Mouse (Mus musculus) midbrain, embryonic 16.5 days (tissue): ENCODE results near the gene Tm9sf4. TPM values are rescaled to one million over a fixed set of nuclear protein-coding genes. Genes with fewer than 3 reads are reported as not detected.

Source experiments
- ATAC-seq: fragments of 200-750 bp; cut with Nextera tagmentation; 2 replicates; pipeline ENCODE4 v1.8.0; 2017; ENCODE audit warnings: moderate TSS enrichment
- H3K27ac ChIP-seq: fragments of 300-500 bp; sonication (generic); 2 replicates; pipeline ENCODE4 v1.5.1; 2014; ENCODE audit warnings: mild to moderate bottlenecking, low read length, mixed read lengths
- H3K27me3 ChIP-seq: fragments of 300-500 bp; sonication (generic); 2 replicates; pipeline ENCODE4 v1.6.1; 2014; ENCODE audit warnings: low read depth, low read length, mixed read lengths; ENCODE audit not compliant: control insufficient read depth, insufficient read depth
- H3K36me3 ChIP-seq: fragments of 300-500 bp; sonication (generic); 2 replicates; pipeline ENCODE4 v1.6.1; 2014; ENCODE audit warnings: mild to moderate bottlenecking, low read length, moderate library complexity, mixed read lengths; ENCODE audit not compliant: control insufficient read depth, insufficient read depth
- H3K4me1 ChIP-seq: fragments of 300-500 bp; sonication (generic); 2 replicates; pipeline ENCODE4 v1.6.1; 2014; ENCODE audit warnings: mild to moderate bottlenecking, low read length, mixed read lengths; ENCODE audit not compliant: control insufficient read depth, insufficient read depth
- H3K4me2 ChIP-seq: fragments of 300-500 bp; sonication (generic); 2 replicates; pipeline ENCODE4 v1.6.1; 2014; ENCODE audit warnings: mild to moderate bottlenecking, low read length, mixed read lengths
- H3K4me3 ChIP-seq: fragments of 300-500 bp; sonication (generic); 2 replicates; pipeline ENCODE4 v1.5.1; 2014; ENCODE audit warnings: low read depth, mild to moderate bottlenecking, low read length, moderate library complexity, mixed read lengths
- H3K9ac ChIP-seq: fragments of 300-500 bp; sonication (generic); 2 replicates; pipeline ENCODE4 v1.6.1; 2014; ENCODE audit warnings: low read depth, low read length, mixed read lengths
- H3K9me3 ChIP-seq: fragments of 300-500 bp; sonication (generic); replicated peaks from 2 replicates; pipeline ENCODE4 v1.6.1; 2014; ENCODE audit warnings: mild to moderate bottlenecking, low read length, mixed read lengths; ENCODE audit not compliant: control insufficient read depth, poor library complexity, severe bottlenecking
- WGBS: fragments of 180-500 bp; shearing (Covaris S2); extraction: QIAGEN DNeasy Blood & Tissue Kit; methylation state at CpG from one replicate; pipeline ENCODE4 v1.1.7; 2014; 5-methylcytosine and 5-hydroxymethylcytosine counted together
- polyA plus RNA-seq: library from polyadenylated mRNA; unstranded; fragments of >200 nt; fragmentation: Nextera tagmentation; extraction: Ambion mirVana; gene quantifications from 2 replicates; pipeline ENCODE4 v1.2.1, GENCODE M21; 2015

Tm9sf4 gene
- polyA plus RNA-seq, 1 experiment from 2014 or later: 85.8 TPM

DNA sequence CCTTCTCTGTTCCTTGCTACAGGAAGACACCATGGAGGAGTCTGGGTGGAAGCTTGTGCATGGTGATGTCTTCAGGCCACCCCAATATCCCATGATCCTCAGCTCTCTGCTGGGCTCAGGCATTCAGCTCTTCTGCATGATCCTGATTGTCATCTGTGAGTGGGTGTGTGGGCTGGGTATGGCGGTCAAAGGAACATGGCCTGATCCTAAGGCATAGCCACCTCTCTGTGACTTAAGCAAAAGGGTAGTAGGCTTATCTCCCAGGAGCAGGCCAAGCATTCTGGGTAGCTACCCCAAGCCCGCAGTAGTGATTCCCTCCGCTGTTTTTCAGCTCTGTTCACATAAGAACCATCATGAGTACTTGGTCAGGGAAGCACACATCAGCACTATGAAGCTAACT lies 33.2 kb downstream of the Tm9sf4 start:
- Histone ChIP-seq H3K27ac (no peak overlapping the region), H3K4me3 (no peak overlapping the region), H3K36me3 (peaks cover 49% of the 10 kb centered on the region), H3K4me2 (no peak overlapping the region), H3K4me1 (no peaks in the 10 kb centered on the region), H3K9ac (no peak overlapping the region), H3K9me3 (no peaks in the 10 kb centered on the region), H3K27me3 (no peaks in the 10 kb centered on the region)
- no peak for ATAC-seq
- 91% methylated on average over 3 of the region's 3 CpGs for WGBS

DNA sequence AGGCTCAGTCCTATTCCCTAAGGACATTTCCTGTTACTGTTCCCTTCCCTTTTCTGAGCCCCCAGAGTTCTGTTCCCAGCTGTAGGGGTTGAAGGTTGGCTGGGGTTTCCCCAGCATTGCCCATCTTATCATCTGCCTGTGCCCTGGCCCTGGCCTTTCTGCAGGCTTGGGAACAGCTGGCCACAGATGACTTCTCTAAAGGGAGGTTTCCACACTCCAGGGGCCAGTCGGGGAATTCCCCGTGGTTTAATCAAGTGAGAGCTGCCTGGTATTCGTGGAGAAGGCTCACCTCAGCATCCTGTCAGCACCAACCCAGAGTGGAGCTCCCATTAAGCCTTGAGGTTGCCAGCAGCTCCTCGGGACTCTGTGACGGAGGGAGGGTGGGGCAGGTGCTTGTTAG lies 37.4 kb downstream of the Tm9sf4 start:
- peaks cover 45% of the 10 kb centered on the region for H3K36me3 ChIP-seq
- H3K9ac ChIP-seq: no peak overlapping the region
- no peaks in the 10 kb centered on the region for H3K4me1 ChIP-seq
- 80% methylated on average over 5 of the region's 5 CpGs for WGBS
- no peaks in the 10 kb centered on the region for H3K27me3 ChIP-seq
- no peak overlapping the region for H3K4me2 ChIP-seq
- no peaks in the 10 kb centered on the region for H3K9me3 ChIP-seq
- ATAC-seq: no peak
- H3K4me3 ChIP-seq: no peak overlapping the region
- H3K27ac ChIP-seq: no peak overlapping the region

DNA sequence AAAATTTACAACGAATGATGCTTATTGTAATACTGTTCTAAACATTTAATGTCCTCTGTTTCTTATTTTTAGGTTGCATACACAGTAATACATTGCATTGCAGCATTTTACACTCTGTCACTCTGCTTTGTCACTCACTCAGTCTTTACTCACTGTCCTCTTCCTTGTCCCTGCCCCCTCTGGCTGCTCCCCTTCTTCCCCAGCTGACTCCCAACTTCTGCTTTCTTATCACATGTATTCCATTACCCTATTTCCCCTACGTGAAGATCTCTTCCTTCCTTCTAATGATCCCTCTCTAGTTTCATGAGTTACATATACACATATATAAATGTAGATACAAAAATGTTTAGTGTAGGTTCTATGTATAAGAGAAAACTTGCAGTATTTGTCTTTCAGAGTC lies 38.0 kb downstream of the Tm9sf4 start:
- Histone ChIP-seq H3K9ac (no peak overlapping the region), H3K4me3 (no peak overlapping the region), H3K27ac (no peak overlapping the region), H3K4me2 (no peak overlapping the region), H3K27me3 (no peaks in the 10 kb centered on the region), H3K4me1 (no peaks in the 10 kb centered on the region), H3K9me3 (no peaks in the 10 kb centered on the region), H3K36me3 (peaks cover 50% of the 10 kb centered on the region)
- 94% methylated on average over 2 of the region's 2 CpGs for WGBS
- ATAC-seq: no peak

DNA sequence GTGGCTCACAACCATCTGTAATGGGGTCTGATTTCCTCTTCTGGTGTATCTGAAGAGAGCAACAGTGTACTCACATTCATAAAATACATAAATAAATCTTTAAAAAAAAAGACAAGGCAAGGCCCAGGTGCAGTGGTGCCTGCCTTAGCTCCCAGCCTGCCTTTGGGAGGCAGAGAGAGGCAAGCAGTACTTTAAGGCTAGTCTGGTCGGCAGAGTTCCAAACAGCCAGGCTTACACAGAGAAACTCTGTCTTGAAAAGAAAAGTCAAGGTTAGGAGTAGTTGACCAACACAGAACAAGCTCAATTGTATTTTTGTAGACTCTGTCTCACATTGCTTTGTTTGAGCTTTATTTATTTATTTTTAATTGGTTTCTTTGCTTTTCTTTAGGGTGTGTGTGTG lies 41.7 kb downstream of the Tm9sf4 start:
- Histone ChIP-seq H3K27me3 (no peaks in the 10 kb centered on the region), H3K4me2 (no peak overlapping the region), H3K36me3 (peaks cover 43% of the 10 kb centered on the region), H3K9me3 (no peaks in the 10 kb centered on the region), H3K4me1 (no peaks in the 10 kb centered on the region), H3K27ac (no peak overlapping the region), H3K9ac (no peak overlapping the region), H3K4me3 (no peak overlapping the region)
- ATAC-seq: no peak
- WGBS: 58% methylated on average over 1 of the region's 1 CpGs

DNA sequence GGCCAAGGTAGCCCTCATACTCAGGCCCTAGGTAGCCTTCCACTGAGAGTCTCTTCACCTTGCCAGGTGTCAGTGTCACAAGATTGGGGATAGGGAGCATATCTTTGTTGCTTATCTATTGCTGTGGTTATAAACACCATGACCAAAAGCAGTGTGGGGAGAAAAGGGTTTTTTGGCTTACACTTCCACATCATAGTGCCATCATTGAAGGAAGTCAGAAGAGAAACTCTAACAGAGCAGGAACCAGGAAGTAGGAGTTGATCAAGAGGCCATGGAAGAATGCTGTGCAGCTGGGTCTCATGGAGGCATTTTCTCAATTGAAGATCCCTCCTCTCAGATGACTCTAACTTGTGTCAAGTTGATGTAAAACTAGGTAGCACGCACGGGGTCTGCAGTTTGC lies 47.0 kb downstream of the Tm9sf4 start:
- 96% methylated on average over 2 of the region's 2 CpGs for WGBS
- H3K27me3 ChIP-seq: no peaks in the 10 kb centered on the region
- ATAC-seq: no peak
- H3K9ac ChIP-seq: no peak overlapping the region
- no peak overlapping the region for H3K4me2 ChIP-seq
- no peaks in the 10 kb centered on the region for H3K4me1 ChIP-seq
- no peaks in the 10 kb centered on the region for H3K9me3 ChIP-seq
- H3K36me3 ChIP-seq: peaks cover 40% of the 10 kb centered on the region
- H3K27ac ChIP-seq: no peak overlapping the region
- H3K4me3 ChIP-seq: no peak overlapping the region

DNA sequence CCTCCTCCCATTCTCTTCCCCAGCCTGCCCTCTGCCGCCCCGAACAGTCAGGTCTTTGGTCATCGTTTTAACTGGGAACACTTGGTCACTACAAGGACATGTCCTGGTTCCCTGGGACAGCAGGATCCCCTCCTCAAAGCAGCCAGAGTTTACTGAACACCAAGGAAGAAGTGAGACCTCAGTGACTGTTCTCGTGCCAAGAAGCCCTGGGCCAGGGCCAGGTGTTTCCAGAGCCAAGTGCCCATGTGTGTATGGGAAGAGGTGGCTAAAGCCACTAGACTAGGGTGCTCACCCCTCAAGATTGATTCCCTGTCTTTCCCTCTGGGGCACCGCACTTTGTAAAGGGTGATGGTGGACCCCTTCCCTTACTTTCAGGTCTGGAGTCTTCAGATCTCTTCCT lies 48.2 kb downstream of the Tm9sf4 start:
- no peaks in the 10 kb centered on the region for H3K4me1 ChIP-seq
- H3K4me2 ChIP-seq: no peak overlapping the region
- no peaks in the 10 kb centered on the region for H3K9me3 ChIP-seq
- H3K36me3 ChIP-seq: peaks cover 34% of the 10 kb centered on the region
- 91% methylated on average over 5 of the region's 5 CpGs for WGBS
- H3K27me3 ChIP-seq: no peaks in the 10 kb centered on the region
- no peak overlapping the region for H3K4me3 ChIP-seq
- no peak for ATAC-seq
- H3K9ac ChIP-seq: no peak overlapping the region
- H3K27ac ChIP-seq: no peak overlapping the region

DNA sequence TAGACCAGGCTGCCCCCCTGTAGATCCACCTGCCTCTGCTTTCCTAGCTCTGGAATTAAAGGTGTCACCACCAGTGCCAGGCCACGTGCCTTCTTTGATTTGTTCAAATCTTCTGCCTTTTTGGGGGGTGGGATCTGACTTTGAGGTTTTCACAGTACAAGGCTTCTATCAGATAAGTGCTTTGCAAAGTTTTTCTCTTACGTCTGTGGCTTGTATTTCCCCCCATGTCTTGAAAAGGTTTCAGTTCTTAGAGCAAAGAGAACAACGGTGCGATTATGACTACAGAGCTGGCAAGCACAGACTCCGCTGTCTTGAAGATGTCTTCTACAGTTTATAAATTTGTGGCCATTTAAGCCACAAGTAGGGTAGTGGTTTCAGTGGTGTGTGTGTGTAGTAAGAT lies 50.3 kb downstream of the Tm9sf4 start:
- Histone ChIP-seq H3K36me3 (peaks cover 26% of the 10 kb centered on the region), H3K4me3 (no peak overlapping the region), H3K27ac (no peak overlapping the region), H3K4me1 (no peaks in the 10 kb centered on the region), H3K4me2 (no peak overlapping the region), H3K27me3 (no peaks in the 10 kb centered on the region), H3K9ac (no peak overlapping the region), H3K9me3 (no peaks in the 10 kb centered on the region)
- 98% methylated on average over 5 of the region's 5 CpGs for WGBS
- no peak for ATAC-seq

DNA sequence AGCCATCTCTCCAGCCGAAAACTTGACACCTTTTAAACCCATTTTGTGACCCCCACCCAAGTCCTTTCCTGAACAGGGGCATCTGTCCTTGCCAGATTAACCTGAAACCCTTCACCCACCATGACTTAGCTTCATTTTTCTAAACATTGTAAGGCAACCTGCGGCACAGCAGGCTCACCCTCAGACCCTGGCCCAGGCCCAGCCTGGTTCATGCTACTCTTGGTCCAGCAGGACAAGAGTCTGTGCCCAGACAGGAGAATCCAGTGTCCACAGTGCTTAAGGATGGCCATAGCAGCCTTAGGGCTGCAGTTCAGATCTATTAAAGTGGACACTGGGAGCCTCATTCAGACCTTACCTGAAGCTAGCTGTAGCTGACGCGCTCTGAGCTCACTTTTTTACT lies 52.2 kb downstream of the Tm9sf4 start:
- no peaks in the 10 kb centered on the region for H3K4me1 ChIP-seq
- peaks cover 15% of the 10 kb centered on the region for H3K36me3 ChIP-seq
- no peaks in the 10 kb centered on the region for H3K27me3 ChIP-seq
- no peak overlapping the region for H3K4me2 ChIP-seq
- no peak overlapping the region for H3K27ac ChIP-seq
- no peak overlapping the region for H3K9ac ChIP-seq
- no peaks in the 10 kb centered on the region for H3K9me3 ChIP-seq
- ATAC-seq: no peak
- WGBS: 90% methylated on average over 4 of the region's 4 CpGs
- no peak overlapping the region for H3K4me3 ChIP-seq

DNA sequence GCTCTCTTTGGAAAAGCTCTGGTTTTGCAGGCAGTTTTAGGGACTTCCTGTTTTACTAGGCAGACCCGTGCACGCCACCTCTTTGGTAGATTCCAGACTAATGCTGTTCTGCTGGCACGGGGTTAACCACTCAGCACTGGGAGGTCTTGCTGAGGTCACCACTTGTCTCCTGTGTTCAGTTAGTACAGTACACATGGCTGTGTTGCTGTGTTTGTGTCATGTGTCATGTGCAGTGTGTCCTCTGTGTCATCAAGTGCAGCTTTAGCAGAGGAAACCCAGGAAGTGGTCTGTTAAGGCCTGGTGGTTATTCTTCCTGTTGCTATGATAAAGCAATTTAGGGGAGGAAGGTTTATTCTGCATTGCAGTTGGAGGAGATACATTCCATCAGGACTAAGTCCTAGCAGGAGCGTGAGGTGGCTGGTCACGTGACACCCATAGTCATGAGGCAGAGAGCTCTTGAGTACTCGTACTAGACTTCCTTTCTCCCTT lies 53.7 kb downstream of the Tm9sf4 start:
- Histone ChIP-seq H3K36me3 (peaks cover 3% of the 10 kb centered on the region), H3K9ac (no peak overlapping the region), H3K4me2 (no peak overlapping the region), H3K4me1 (no peaks in the 10 kb centered on the region), H3K27ac (no peak overlapping the region), H3K9me3 (no peaks in the 10 kb centered on the region), H3K4me3 (no peak overlapping the region), H3K27me3 (no peaks in the 10 kb centered on the region)
- no peak for ATAC-seq
- 82% methylated on average over 6 of the region's 6 CpGs for WGBS

DNA sequence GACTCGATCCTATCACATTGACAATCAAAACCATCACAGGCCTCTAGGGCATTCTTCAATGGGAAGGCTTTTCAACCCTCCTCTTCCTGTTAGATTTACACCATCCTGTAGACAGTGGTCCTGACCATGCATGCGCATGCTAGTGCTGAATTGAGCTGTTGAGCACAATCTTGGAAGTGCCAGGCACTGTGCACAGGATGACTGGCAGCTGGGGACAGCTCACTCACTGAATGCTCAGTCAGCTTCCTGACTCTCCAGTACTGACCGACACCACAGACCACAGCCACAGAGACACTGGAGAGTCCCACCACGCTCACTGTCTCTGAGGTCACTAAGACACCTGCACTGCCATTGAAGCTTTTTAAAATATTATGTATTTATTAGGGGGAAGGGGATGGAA lies 54.3 kb downstream of the Tm9sf4 start:
- no peak overlapping the region for H3K4me2 ChIP-seq
- H3K27ac ChIP-seq: no peak overlapping the region
- no peaks in the 10 kb centered on the region; the same call in 1 of the 2 replicates for H3K36me3 ChIP-seq
- WGBS: 80% methylated on average over 4 of the region's 4 CpGs
- H3K9ac ChIP-seq: no peak overlapping the region
- no peaks in the 10 kb centered on the region for H3K27me3 ChIP-seq
- no peak for ATAC-seq
- H3K4me3 ChIP-seq: no peak overlapping the region
- H3K4me1 ChIP-seq: no peaks in the 10 kb centered on the region
- H3K9me3 ChIP-seq: no peaks in the 10 kb centered on the region
